Mouse (Mus musculus) testis, adult 2 months (tissue): ENCODE results near the gene Atp5j. TPM values are rescaled to one million over a fixed set of nuclear protein-coding genes. Genes with fewer than 3 reads are reported as not detected.

ENCODE experiments used
- H3K27ac ChIP-seq: fragments of 200-500 bp; 2 replicates; pipeline ENCODE4 v1.5.1; 2012; ENCODE audit warnings: low read depth, low read length; ENCODE audit not compliant: control insufficient read depth, insufficient read depth
- H3K27me3 ChIP-seq: fragments of 200-500 bp; 2 replicates; pipeline ENCODE4 v1.6.1; 2012; ENCODE audit warnings: mild to moderate bottlenecking, low read length, moderate library complexity; ENCODE audit not compliant: control insufficient read depth, insufficient read depth
- H3K36me3 ChIP-seq: fragments of 200-500 bp; 2 replicates; pipeline ENCODE4 v1.6.1; 2012; ENCODE audit warnings: mild to moderate bottlenecking, low read length; ENCODE audit not compliant: control insufficient read depth, insufficient read depth
- H3K4me1 ChIP-seq: fragments of 200-500 bp; 2 replicates; pipeline ENCODE4 v1.6.1; 2012; ENCODE audit warnings: low read length; ENCODE audit not compliant: control insufficient read depth, insufficient read depth
- H3K4me3 ChIP-seq: fragments of 200-500 bp; 2 replicates; pipeline ENCODE4 v1.5.1; 2012; ENCODE audit warnings: low read depth, mild to moderate bottlenecking, low read length, moderate library complexity, mixed read lengths; ENCODE audit not compliant: control insufficient read depth
- CTCF ChIP-seq: fragments of 200-500 bp; IDR thresholded peaks from 2 replicates; pipeline ENCODE4 v1.5.1; 2012; ENCODE audit warnings: low read depth, mild to moderate bottlenecking, inconsistent platforms, low read length, moderate library complexity; ENCODE audit not compliant: control insufficient read depth, insufficient read depth, insufficient replicate concordance
- POLR2A ChIP-seq: fragments of 200-500 bp; IDR thresholded peaks from 2 replicates; pipeline ENCODE4 v1.6.1; 2012; ENCODE audit warnings: low read depth, mild to moderate bottlenecking, inconsistent platforms, low read length, moderate library complexity; ENCODE audit not compliant: control insufficient read depth
- polyA plus RNA-seq: library from polyadenylated mRNA; depleted of rRNA; stranded (reverse); fragments of >200 nt; gene quantifications from 2 replicates; pipeline ENCODE4 v1.2.3, GENCODE M21; 2012; rRNA removed

Atp5j gene
- polyA plus RNA-seq: 217 TPM in 2 replicates

DNA sequence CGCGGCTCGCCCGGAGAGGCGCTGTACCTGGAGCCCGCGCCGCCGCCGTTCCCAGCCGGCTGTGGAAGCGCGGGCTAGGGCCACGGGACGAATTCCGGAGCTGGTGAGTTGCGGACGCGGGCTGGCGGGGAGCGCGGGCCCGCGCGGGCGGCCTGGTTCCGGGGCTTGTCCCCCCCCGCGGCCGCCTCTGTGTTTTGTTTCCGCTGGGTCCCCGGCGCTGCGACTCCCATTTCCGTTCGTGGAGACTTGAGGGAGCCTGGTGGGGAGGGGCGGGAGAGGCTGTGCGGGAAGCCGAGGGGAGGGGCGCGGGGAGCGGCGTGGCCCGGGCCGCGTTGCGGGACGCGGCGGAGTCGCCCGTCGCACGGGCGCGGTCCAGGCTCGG lies at the start of gene Atp5j:
TSS of gene Atp5j (minus strand) at position 185 of the 382 bp plus-strand sequence.
- no peaks in the 10 kb centered on the region for H3K27me3 ChIP-seq
- H3K4me3 ChIP-seq: peak within 1 kb of the TSS; percentile 96
- H3K27ac ChIP-seq: peak within 1 kb of the TSS; percentile 93
- H3K4me1 ChIP-seq: peaks cover 11% of the 10 kb centered on the region
- peaks cover 1% of the 10 kb centered on the region for H3K36me3 ChIP-seq
- TF ChIP-seq POLR2A (no peak), CTCF (no peak)

DNA sequence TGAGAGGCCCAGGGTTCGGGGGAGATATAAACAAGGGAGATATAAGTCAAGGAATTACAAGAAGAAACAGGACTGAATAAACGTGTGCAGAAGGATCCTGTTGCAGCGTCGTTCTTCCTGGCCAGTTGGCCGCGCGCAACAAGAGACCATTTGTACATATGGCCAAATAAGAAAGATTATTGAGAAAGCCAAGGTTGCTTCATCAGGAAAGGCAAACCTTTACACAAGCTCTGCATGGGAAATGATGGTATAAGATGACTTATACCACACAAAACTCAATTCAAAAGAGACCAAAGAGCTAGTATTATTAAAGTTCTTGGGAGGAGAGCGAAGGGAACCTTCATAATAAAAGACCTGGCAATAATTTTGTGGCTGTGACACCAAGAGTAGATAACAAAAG lies 49.1 kb upstream of the Atp5j start:
- H3K4me1 ChIP-seq: no peaks in the 10 kb centered on the region
- H3K4me3 ChIP-seq: no peak overlapping the region
- H3K27me3 ChIP-seq: no peaks in the 10 kb centered on the region
- no peak overlapping the region for H3K27ac ChIP-seq
- TF ChIP-seq CTCF (no peak), POLR2A (no peak)
- no peaks in the 10 kb centered on the region for H3K36me3 ChIP-seq

DNA sequence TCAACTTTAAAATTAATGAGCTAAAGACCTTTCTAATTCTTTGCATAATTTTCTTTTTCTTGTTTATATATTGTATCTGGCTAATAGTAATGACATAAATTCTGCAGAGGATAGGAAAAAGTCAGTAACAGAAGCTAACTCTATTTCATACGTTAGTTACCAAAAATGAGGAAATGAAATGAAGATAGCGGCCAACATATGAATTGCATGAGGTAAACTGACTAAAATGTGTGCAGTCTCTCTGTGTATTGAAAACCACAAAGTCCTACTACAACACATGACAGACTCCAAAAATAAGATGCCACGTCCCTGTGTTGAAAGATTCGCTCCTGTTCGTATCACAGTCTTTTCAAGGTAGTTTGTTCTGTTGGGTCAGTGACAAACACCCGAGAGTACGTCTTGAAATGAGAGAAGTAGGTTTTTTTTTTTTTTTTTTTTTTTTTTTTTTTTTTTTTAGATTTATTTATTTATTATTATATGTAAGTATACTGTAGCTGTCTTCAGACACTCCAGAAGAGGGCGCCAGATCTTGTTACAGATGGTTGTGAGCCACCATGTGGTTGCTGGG lies 46.4 kb upstream of the Atp5j start:
- TF ChIP-seq POLR2A (no peak), CTCF (no peak)
- Histone ChIP-seq H3K36me3 (no peaks in the 10 kb centered on the region), H3K27me3 (no peaks in the 10 kb centered on the region), H3K4me3 (no peak overlapping the region), H3K4me1 (peaks cover 2% of the 10 kb centered on the region; the same call in 1 of the 2 replicates), H3K27ac (no peak overlapping the region)

- Histone ChIP-seq H3K27me3 (no peaks in the 10 kb centered on the region), H3K4me1 (peaks cover 2% of the 10 kb centered on the region; the same call in 1 of the 2 replicates), H3K27ac (no peak overlapping the region), H3K36me3 (no peaks in the 10 kb centered on the region), H3K4me3 (no peak overlapping the region)
- TF ChIP-seq CTCF (no peak), POLR2A (no peak)
Observed at GRCm38 (mm10) chr16:84881168-84881567, 45.7 kb upstream of the Atp5j start.

DNA sequence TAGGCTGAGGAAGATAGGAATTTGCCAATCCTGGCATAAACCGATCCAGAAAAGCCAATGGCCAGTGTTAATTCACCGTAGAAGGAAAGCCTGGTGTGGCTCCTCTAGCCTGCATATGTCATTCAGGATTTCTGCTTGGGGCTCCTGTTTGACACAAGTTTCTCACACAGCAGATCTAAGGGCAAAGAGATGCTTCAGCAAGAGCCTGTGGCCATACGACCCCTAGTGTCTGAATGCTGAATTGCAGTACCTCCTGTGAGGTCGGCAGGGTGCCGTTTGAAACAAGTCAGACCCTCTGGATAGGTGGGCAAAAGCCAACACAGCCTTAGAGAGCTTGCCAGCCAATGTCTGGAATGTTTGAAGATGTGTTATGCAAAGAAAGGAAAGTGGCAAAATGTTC lies 43.7 kb upstream of the Atp5j start:
- H3K4me3 ChIP-seq: no peak overlapping the region
- no peak overlapping the region for H3K27ac ChIP-seq
- no peaks in the 10 kb centered on the region for H3K27me3 ChIP-seq
- peaks cover 4% of the 10 kb centered on the region for H3K4me1 ChIP-seq
- no peak for TF ChIP-seq POLR2A
- TF ChIP-seq CTCF: peak; percentile 86; the same call in 1 of the 2 replicates
- H3K36me3 ChIP-seq: no peaks in the 10 kb centered on the region

DNA sequence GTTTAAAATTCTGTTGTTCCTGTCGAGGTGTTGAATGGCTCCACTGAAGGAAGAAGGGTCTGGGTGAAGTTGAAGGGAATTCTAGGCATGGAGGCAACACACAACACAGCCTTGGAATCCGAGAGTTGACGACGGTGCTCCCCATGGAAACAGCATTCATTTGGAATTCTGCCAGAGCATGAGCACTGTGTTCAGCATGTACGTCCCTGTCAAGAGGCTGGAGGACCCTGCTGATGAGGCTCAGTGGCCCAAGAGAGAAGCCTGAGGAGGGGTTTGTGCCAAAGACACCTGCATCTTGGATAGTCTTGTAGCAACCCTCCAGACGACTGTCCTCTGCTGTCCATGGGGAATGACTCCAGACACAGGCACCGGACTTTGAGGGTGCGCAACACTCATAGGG lies 40.7 kb upstream of the Atp5j start:
- Histone ChIP-seq H3K4me1 (peaks cover 4% of the 10 kb centered on the region), H3K4me3 (peak overlapping the region; percentile 67), H3K27ac (no peak overlapping the region), H3K27me3 (no peaks in the 10 kb centered on the region), H3K36me3 (no peaks in the 10 kb centered on the region)
- TF ChIP-seq CTCF (no peak), POLR2A (peak; percentile 47; the same call in 1 of the 2 replicates)

DNA sequence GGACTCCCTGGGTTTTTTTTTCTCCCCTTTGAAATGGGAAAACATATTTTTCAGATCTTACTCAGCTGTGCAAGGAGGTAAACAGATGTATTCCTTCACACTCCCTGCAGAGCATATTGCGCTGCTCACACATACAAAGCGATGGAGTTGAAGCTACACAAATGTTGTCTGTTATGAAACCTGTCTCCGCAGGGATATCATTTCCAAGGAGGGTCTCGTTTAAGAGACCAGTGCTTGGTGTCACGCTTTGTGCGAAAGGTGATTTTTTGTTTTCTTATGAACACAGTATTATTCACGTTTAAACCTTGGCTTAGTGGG lies 40.3 kb upstream of the Atp5j start:
- H3K27ac ChIP-seq: no peak overlapping the region
- no peaks in the 10 kb centered on the region for H3K27me3 ChIP-seq
- no peaks in the 10 kb centered on the region for H3K36me3 ChIP-seq
- H3K4me3 ChIP-seq: peak overlapping the region; percentile 67; the same call in 1 of the 2 replicates
- H3K4me1 ChIP-seq: peaks cover 4% of the 10 kb centered on the region
- no peak for TF ChIP-seq POLR2A
- TF ChIP-seq CTCF: no peak
